Mouse (Mus musculus) monocyte, adult 2 months (primary cell): ENCODE data around the gene Igfbp5.

Experiments used
- DNase-seq, 2 experiments: peaks; one replicate each; pipeline ENCODE4 v3.0.0; 2022; ENCODE audit warnings: low spot score in 2 of 2, low read depth in 1 of 2

The Igfbp5 gene

DNA sequence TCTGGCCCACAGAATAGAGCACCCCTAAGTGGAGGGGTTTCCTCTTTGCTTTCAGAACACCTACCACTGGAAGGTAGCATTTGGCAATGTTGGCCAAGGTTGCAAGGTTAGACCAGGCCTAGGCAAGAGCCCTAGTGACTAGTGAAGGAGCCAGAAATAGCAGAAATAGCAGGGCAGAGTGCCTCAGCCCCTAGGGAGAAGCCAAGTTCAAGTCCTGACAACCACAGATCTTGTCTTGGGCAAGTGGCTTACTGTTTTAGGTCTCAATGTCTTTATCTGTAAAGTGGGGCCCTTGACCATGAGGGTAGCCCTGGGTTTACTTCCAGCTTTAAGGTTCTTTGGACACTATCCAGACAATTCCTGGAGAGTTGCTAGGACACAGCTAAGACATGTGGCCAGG lies 5.4 kb downstream of the Igfbp5 start:
- no peak for DNase-seq

DNA sequence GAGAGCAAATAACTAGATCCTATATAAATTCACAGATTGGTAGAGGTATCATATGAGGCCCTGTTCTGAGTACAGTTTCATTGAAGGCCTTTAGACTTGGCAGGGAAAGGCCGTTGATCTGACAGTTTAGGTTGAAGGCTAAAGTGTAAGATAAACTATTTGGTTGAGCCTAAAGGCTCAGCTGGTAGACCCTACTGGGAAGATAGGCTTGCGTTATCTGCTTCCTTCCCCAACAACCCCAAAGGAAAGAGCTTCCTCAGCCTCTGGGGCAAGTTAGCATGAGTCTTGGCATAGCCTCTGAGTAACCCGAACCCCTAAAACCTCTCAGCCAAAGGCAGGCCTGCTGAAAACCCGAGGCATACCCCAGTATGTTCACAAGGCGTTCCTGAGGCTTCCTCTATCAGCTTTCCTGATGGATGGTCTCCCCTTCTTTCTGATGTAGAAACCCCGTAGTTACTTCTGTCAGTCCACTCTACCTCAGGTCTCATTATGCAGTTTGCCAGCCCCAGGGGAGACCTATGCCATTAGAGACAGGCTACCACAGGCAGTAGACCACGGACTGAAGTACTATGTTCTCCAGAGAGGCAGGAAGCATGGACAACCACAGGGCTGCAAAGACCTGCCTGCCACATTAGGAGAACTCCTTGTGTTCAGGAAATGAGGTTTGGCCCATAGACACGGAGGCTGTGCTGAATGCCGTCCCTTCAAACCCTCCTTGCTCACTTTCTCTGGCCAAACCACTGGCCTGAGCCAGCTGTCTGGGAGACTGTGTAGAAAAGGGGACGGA lies 6.1 kb downstream of the Igfbp5 start:
- DNase-seq = no peak

DNA sequence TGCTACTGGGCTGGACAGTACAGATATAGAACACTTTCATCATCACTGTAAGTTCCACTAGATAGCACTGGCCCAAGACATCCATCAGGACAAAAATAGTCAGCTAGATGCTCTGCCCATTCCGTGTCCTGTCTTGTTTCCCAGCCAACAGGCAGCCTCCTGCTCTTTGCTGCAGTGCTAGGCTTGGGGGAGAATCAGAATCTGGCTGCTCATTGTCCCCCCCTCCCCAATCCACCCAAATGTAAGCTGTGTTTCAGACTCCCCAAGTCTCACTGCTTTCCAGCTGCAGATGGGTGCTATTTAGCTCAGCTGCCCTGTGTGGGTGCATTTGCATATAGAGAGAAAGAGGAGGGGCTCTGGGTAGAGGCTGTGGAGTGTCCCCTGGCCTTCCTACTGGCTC lies 7.3 kb downstream of the Igfbp5 start:
- DNase-seq = no peak

DNA sequence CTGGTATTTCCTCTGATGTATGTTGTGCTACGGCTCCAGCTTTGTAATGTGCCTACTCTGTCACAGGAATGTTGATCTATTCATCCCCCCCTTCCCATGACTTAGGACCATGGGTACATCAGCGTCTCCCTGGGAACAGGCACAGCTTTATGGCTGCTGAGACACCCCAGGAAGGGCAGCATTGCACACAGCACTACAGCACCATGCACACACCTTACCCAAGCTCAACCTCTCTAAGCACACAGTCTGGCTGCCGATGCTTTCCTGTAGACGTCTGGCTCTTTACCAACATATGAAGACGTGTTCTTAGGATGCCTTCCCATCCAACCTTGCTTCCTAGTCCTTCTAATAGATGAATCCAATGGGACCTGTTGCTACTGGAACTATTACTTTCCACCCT lies 8.3 kb downstream of the Igfbp5 start:
- DNase-seq = no peak

DNA sequence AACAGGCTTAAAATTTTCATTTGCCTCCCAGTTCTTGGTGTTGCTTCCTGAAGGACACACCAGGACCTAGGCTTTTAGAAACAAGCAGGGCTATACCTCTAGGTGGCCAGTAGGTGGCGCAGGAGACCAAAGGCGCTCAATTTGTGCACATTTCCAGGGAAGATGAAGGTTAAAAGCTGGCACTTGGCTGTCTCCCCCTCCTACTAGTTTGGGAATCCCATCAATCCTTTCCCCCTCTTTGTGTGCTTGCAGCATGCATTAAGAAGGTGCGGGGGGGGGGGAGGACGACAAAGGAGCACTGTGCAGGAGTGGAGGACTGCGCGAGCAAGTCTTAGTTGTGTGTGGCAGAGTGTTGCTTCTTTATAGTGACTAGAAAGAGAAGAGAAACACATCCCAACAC lies 8.8 kb downstream of the Igfbp5 start:
- DNase-seq = no peak

DNA sequence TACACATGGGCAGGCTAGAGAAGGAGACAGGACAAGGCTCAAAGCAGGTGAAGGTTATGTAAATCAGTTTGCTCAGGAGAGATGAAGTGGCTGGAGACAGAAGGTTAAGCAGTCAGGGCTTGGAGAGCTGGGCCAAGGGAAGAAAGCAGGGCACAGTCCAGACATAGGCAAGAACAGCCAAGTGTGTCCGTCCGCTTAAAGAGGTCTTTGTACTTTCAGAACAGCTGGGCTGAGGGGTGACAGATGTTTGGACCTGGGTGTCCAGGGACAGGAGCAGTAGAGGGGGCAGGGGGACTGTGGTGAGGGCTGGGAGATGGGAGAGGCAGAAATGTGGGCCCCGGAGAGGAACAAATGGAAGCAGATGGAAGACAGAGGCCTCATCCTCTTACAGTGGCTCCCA lies 10.4 kb downstream of the Igfbp5 start:
- no peak for DNase-seq

DNA sequence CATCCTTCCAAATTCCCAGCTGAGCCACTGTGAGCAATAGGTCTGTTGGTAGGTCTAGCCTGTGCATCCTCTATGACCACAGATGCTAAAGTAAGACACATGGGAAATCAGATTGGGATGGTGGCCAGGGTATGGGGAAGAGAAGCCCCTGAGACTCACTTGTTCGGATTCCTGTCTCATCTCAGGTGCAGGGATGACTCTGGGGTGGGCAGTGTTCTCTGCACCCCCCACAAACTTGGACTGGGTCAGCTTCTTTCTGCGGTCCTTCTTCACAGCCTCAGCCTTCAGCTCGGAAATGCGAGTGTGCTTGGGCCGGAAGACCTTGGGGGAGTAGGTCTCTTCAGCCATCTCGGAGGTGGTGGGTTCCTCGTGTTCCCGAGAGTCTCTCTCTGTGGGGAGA lies 11.0 kb downstream of the Igfbp5 start:
- DNase-seq = no peak

DNA sequence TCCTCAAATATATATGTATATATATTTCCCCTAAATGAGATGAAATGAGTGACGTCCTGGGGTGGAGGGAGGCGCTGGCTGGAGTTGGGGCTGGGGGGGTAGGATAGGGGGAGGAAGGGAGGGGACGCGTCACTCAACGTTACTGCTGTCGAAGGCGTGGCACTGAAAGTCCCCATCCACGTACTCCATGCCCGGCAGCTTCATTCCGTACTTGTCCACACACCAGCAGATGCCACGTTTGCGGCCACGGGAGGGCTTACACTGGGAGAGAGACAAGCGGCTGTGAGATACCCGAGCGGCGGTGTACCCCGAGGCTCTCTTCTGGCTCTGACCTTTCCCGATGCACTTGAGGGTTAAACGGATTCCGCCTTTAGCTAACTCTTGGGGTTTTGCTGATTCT lies 12.4 kb downstream of the Igfbp5 start:
- DNase-seq = no peak

DNA sequence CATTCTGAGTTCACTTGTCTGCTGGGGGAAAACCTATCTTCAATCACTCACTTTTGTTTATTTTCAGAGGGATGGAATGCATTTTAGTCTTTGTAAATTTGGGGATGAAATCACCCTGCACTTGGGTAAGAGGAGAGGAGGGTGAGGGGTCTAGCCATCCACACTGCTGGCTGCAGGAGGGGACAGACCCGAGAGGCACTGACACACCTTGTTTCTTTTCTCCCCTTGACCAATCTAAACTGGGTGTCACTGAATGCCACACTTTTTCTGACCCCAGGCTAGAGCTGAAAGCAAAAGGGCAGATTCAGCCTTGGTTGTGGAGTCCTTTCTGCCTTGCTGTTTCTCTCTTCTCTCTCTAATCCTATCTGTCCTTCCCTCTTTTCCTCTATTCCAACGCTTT lies 13.0 kb downstream of the Igfbp5 start:
- no peak for DNase-seq

DNA sequence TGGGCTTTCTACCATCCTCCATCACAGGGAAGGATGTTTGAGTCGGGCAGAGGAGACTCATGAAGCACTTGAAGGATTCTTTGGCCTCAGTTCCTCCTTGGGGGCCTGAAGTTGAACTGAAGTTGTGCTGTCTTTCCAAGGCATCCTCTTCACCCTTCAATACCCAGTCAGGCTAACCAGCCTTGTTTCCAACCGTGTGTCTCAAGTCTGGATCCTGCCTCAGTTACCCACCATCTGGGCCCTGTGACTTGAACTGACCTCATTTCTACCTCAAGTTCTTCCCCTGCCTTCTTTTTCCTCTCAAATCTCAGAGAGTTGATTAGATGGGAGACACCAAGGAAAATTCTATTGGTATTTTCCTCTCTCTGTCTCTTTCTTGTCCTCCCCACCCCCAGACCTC lies 14.2 kb downstream of the Igfbp5 start:
- DNase-seq = no peak

DNA sequence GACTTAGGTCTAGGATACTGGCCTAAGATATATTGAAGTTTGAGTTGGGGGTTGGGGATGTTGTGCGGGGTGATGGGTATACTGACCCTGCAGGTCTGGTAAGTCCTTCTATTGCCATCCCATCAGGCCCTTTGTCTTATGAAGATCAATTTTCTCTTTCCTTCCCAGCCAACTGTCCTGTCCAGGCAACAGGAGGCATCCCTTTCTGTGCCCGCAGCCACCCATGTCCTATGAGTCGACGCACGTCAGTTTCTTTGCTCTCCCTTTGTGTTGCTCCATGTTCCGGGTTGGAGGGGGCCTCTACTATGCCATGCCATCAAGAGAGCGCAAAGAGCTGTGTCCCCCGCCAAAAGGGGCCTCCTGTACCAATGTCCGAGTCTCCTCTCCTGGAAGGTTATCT lies 14.7 kb downstream of the Igfbp5 start:
- DNase-seq = no peak

DNA sequence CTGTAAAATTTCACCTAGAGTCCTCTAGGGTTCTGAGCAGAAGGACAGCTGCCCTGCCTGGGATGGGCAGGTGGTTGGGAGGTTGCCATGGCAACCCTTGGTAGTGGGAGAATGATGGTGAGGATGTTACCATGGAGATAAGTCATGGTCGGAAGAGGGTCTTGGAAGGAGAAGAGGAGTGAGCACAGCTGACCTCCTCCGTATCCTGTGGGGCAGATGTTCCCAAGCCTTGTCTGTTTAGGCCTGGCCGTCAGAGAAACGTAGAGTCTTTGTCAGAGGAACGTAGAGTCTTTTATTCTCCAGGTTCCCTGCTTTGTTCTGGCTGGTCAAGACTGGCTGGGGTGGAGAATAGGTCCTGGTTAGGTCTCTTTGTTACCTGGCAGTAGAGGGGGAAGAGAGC lies 15.8 kb downstream of the Igfbp5 start:
- DNase-seq = no peak

DNA sequence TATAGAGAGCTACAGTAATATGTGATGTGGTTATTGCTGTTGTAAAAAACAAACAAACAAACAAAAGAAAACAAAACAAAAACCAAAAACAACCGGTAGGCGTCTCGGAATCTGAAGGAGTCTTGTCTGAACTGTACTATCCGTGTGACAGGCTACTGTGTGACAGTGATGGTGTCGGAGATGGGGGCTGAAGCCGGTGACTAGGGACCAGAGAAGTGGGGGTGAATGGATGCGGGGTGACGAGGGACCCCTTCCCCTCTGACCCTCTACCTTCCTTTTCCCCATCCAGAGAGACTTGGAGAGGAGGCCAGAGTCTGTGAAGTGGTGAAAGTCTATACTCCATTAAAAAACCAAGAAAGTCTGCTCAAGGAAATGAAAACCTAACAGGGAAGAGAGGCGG lies 16.4 kb downstream of the Igfbp5 start:
- DNase-seq = no peak

DNA sequence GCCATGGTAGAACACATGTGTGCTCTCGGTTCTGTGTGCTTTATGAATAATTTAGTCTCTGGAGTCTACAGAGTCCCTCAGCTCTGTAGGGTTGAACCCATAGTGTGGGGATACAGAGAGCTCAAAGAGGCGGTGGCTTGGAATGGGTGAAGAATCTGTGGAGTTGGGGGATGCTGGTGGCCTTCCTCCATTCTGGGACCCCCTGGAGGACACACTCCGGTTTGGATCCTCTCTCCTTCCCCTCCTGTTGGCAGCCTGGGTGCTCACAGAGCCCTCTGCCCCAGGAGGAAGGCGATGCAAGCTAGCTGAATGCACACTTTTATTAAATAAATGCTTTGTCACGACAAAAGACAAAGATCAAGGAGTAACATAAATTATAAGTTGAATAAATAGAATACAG lies 17.1 kb downstream of the Igfbp5 start:
- no peak for DNase-seq

DNA sequence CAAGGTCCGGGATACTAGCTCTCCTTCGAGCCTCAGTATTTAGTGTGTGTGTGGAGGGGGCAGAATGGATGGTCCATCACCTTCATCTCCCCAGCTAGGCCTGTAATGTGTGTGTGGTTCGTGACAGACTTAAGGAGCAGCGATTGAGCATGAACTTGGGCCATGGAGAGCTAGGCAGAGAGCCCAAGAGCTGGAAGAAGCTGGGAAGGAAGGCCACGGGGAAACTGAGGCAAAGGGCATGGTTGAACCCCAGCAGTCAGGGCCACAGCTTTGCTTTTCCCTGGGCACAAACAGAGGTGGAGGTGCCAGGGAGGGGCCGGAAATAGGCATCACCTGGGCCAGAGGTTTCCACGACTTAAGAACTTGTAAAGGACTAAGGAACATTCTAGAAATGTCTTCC lies 17.5 kb downstream of the Igfbp5 start:
- no peak for DNase-seq

DNA sequence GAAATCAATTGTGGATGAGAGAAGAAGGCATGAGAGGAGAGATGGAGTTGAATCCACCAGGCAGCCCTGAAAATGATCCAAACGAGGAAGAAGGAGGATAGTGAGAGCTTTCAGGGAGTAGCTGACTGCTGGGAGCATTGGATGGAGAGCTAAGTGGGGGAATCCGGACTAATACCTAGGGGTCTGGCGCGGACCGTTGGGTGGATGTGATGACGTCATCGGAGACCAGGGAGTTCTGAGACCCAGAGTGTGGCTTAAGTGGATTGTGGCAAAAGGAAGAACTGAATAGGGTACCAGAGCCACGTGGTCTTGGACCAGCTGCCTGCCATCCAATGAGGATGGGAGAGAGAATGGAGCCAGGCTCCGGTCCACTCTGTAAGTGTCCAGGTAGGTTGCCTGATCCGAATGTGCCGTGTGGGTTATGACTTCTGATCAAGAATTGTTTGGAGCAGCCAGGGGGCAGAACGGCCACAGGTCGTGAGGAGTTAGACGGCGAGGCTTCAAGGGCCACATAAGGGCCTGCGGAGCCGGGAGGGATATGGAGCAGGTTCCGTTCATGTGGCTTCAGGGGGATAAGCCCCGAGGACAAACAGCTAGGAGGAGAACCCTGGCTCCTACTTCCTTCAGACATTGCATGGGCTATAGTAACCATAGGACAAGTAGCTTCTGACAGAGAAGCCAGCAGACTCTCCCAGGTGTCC lies 18.3 kb downstream of the Igfbp5 start:
- no peak for DNase-seq

DNA sequence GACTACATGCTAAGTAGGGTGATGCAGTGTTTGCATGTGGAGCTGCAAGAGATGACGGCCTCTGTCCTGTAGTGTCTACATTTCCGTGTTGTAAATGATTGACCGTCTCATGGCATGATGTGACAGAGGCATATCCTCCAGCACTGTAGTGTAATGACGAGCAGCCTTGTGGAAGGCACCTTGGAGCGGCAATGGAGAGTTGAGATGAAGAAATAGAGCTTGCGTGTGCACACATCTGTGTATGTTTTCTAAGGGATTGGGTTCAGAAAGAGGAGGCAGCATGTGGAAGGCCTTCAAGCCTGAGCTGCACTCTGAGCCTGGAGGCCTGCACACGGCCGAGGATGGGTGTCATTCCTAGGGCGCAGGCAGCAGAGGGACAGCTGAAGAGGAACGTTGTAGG lies 19.0 kb downstream of the Igfbp5 start:
- DNase-seq = no peak

DNA sequence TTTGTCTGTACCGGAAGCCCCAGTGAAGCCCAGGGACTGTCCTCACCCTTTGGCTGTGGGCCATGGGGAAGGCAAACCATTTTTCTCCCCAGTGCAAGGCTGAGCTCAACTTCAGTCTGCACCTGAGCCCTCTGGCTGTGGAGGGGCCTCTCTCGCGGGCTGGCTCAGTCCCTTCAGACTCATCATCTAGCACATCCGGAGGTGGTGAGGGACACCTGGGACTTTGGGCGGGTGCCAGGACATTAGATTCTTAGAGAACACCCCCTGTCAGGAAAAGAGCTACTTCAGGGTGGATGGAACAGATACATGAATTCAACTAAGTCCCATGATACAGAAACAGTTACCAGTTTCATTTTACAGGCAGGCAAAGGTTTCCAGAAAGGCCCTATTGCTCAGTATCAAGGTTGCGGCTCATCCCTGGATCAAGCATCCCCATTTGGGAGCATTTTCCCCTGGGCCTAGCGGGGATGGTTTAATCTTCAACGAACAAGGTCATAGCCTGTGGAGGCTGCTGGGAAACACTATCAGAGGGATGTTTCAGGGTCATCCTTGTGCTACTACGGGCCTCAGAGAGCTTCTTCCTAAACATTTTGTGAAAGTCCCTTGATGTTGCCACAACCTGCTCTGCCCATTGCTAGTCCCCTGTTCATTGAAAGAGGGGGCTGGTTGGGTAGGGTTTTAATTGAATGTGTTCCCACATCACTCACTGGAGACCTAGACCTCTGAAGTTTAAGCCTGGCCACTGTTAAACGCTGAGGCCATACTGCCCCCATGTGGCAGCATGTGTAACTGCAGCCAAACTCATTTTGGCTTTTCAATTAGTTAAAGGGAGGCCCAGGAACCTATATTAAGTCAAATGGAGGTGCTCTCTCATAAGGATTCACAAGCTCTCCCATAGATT lies 20.1 kb downstream of the Igfbp5 start:
- no peak for DNase-seq

DNA sequence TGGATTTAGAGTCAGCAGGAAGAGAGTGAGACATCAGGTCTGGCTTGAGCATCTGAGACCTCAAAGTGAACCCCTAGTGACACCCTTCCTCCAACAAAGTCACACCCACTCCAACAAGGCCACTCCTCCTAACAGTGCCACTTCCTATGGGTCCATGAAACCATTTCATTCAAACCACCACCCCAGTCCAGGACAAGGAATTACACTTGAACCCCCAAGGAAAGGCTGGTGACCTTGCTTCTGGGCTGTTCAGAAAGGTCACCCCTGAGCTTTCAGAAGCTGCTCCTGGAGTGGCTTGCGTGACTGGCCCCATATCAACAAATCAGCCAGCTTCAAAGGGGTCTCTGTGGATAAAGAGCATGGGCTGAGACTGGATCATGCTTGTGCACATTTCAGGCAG lies 20.9 kb downstream of the Igfbp5 start:
- DNase-seq = no peak

DNA sequence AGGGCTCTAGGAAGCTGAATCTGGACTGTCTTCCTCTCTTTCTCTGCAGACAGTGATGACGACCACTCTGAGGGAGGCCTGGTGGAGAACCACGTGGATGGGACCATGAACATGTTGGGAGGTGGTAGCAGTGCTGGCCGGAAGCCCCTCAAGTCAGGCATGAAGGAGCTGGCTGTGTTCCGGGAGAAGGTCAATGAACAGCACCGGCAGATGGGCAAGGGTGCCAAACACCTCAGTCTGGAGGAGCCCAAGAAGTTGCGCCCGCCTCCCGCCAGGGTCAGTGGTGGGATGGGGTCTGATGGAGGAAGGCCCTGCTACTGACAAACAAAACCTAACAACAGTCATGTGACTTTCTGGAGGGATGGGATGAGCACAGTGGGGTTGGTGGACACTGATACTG lies 25.6 kb downstream of the Igfbp5 start:
- DNase-seq = no peak

DNA sequence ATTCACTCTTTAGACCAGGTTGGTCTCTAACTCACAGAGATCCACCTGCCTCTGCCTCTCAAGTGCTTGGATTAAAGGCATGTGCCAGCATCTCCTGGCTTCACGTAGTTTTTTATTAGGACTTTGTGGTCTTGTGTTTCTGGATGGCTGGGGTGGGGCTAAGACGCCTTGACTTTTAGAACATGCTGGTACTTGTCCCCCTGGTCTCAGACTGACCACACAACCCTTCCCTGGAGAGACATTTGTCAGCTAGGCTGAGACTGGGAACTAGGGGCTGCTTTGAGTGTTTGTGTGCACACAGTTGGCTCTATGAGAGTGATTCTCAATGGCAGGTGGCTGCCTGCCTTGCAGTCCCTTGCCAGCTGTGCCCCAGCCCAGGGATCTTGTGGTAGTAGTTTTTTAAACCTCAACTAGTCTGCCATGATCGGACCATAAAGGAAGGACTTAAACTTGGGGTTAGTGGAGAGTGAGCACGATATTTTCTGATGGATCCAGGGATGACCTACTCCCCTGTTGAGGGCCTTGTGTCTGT lies 26.8 kb downstream of the Igfbp5 start:
- no peak for DNase-seq

DNA sequence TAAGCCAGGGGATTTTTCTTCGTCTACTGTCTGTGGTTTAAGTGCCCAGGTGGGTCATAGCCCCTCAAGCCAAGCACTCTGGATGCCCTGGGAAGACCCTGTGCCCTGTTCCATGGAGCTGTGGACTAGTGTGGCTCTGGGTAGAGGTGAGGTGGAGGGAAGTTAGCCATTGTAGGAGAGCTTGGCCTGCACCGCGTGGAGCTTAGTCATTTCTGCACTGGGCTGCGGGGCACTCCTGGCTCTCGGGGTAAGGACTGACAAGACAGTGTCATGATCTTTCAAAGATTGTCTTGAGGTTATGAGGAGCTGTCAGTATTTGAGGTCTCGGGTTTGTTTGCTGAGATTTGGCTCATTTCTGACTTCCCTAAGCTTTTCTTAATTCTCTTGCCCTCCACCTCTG lies 30.0 kb downstream of the Igfbp5 start:
- DNase-seq = no peak
